Mouse (Mus musculus): Measurements from ENCODE around the gene Nmur1.

DNA sequence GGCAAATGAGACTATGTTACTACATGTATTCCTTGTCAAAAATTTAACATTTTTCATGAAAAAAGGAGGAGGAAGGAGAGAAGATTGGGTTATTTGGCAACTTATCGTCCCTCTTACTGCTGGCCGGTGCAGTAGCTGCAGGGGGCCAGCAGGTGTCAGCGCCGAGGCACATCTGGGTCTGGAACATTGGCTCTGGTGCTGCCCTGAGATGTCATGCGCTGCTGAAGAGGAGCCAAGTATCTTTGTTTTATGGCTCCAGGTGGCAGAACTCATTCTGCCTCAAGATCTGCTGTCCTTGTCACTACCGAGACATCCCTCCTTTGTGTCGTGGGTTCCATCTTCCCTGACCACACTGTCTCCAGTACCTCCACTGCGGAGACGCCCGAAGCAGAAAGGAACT is 54.0 kb downstream of the Nmur1 start:
- TF ChIP-seq CTCF (IDR thresholded peaks at IDR 0.05; ENCODE audit: extremely low read depth, insufficient read depth, insufficient read length, insufficient replicate concordance) = peak; percentile 86
- TF ChIP-seq POLR2A (IDR thresholded peaks at IDR 0.05; ENCODE audit: low read depth, low read length) = no peak

Data from spleen, adult 2 months (tissue).